Comparison of ENCODE assay signal across 18 mouse cellular contexts in genomic region chr10:65221181-65221580, GRCm38 (mm10).
DNase-seq lines count a peak whose midpoint lies in the region; ATAC-seq and TF ChIP-seq lines count a peak whose summit lies in the region.
"Had no signal": no experiment of that assay in that cellular context is flagged by ENCODE, and none has a peak within 500 bp of the region (broad histone marks: within the 10 kb centered on the region; RNA-seq: fewer than 3 reads in every experiment).

No protein-coding gene starts in this region.

- no peak for ATAC-seq in forebrain, embryonic 11.5 days (replicated peaks; ENCODE audit: low FRiP score)
- ATAC-seq: forebrain, embryonic 14.5 days; forebrain, embryonic 16.5 days had no signal

- WGBS in cerebellum, adult 2 months = 52% methylated on average over 3 of the region's 3 CpGs
- 94% methylated on average over 3 of the region's 3 CpGs for WGBS in forebrain, embryonic 11.5 days

- peaks cover 2% of the 10 kb centered on the region; the same call in 1 of the 2 replicates for H3K4me1 ChIP-seq in cerebellum, adult 2 months (ENCODE audit: control insufficient read depth, insufficient read depth, low read length)
- no peaks in the 10 kb centered on the region for H3K4me1 ChIP-seq in forebrain, embryonic 11.5 days (replicated peaks; ENCODE audit: control insufficient read depth, insufficient read depth, low read length)
- H3K4me1 ChIP-seq: embryonic facial prominence, embryonic 10.5 days; embryonic facial prominence, embryonic 12.5 days; forebrain, embryonic 12.5 days had no signal

- TF ChIP-seq POLR2A in cerebellum, adult 2 months (IDR thresholded peaks at IDR 0.05; ENCODE audit: borderline replicate concordance, insufficient read depth, low read length) = no peak

- no peaks in the 10 kb centered on the region for H3K9me3 ChIP-seq in forebrain, embryonic 11.5 days (ENCODE audit: control insufficient read depth, low read length)
- H3K9me3 ChIP-seq: embryonic facial prominence, embryonic 10.5 days; embryonic facial prominence, embryonic 12.5 days; forebrain, embryonic 12.5 days had no signal

- H3K9ac ChIP-seq in forebrain, embryonic 11.5 days (ENCODE audit: low read length) = no peak overlapping the region
- H3K9ac ChIP-seq: embryonic facial prominence, embryonic 12.5 days; forebrain, embryonic 12.5 days had no signal

- no peak overlapping the region for H3K27ac ChIP-seq in cerebellum, adult 2 months (ENCODE audit: insufficient read depth, low read length)
- H3K27ac ChIP-seq in forebrain, embryonic 11.5 days (ENCODE audit: low read depth, low read length) = no peak overlapping the region
- H3K27ac ChIP-seq: embryonic facial prominence, embryonic 10.5 days; embryonic facial prominence, embryonic 12.5 days; forebrain, embryonic 12.5 days; gastrocnemius, adult 2 months had no signal

- no peak for TF ChIP-seq CTCF in cerebellum, adult 2 months (IDR thresholded peaks at IDR 0.05; ENCODE audit: borderline replicate concordance, insufficient read depth, low read depth, low read length)

- no peak overlapping the region for H3K4me2 ChIP-seq in forebrain, embryonic 11.5 days (ENCODE audit: low read depth, low read length, severe bottlenecking)
- H3K4me2 ChIP-seq: embryonic facial prominence, embryonic 12.5 days; forebrain, embryonic 12.5 days had no signal

- DNase-seq in cerebellum, adult 2 months = peak; percentile 12 to 30
- no peak for DNase-seq in cerebellum, adult 8-10 months
- DNase-seq in cerebellum, adult 9-11 months = peak; percentile 4
- no peak for DNase-seq in cerebellum, adult 11-12 months
- peak; percentile 5 for DNase-seq in left cerebral cortex, postnatal 4 days
- no peak for DNase-seq in left cerebral cortex, adult 9 months (ENCODE audit: low spot score in 2 of 2)
- peak; percentile 22 to 30 for DNase-seq in cerebellum, postnatal 25 days
- no peak for DNase-seq in forebrain, embryonic 11.5 days (ENCODE audit: low spot score)
- DNase-seq: adrenal gland, adult 2 months; adrenal gland, postnatal 14 days; adrenal gland, postnatal 36 days; gastrocnemius, adult 2 months; gastrocnemius, postnatal 10 days had no signal

- H3K27me3 ChIP-seq in cerebellum, adult 2 months (ENCODE audit: control insufficient read depth, insufficient read depth, low read length) = no peaks in the 10 kb centered on the region
- no peaks in the 10 kb centered on the region for H3K27me3 ChIP-seq in forebrain, embryonic 11.5 days (ENCODE audit: control insufficient read depth, insufficient read depth, low read length)
- H3K27me3 ChIP-seq: embryonic facial prominence, embryonic 12.5 days; forebrain, embryonic 12.5 days had no signal

- H3K36me3 ChIP-seq in forebrain, embryonic 11.5 days (ENCODE audit: control insufficient read depth, insufficient read depth, low read length) = no peaks in the 10 kb centered on the region
- H3K36me3 ChIP-seq: embryonic facial prominence, embryonic 10.5 days; embryonic facial prominence, embryonic 12.5 days; forebrain, embryonic 12.5 days had no signal

- intact Hi-C loops in left cerebral cortex, postnatal 4 days (cut with DNase I) = no loop called here

- H3K4me3 ChIP-seq in cerebellum, adult 2 months (replicated peaks; ENCODE audit: insufficient read depth, low read depth, low read length) = no peak overlapping the region
- H3K4me3 ChIP-seq in forebrain, embryonic 11.5 days (ENCODE audit: low read depth, low read length) = no peak overlapping the region
- H3K4me3 ChIP-seq: embryonic facial prominence, embryonic 10.5 days; embryonic facial prominence, embryonic 12.5 days; forebrain, embryonic 12.5 days; gastrocnemius, adult 2 months had no signal

Comparison
In these comparisons a context has a peak if more than half of its experiments do, and no peak if none do; other contexts are left out.
1. DNase-seq: peak in cerebellum, adult 2 months (2 of 2), cerebellum, adult 9-11 months (single experiment), left cerebral cortex, postnatal 4 days (single experiment) and cerebellum, postnatal 25 days (2 of 2); none in cerebellum, adult 8-10 months (single experiment), cerebellum, adult 11-12 months (single experiment), left cerebral cortex, adult 9 months (0 of 2) and forebrain, embryonic 11.5 days (single experiment).